Mouse (Mus musculus) lung, postnatal 14 days (tissue): ENCODE results near the gene Nos1.

Experiments
- DNase-seq: peaks from one replicate; pipeline ENCODE4 v3.0.0; 2021

Nos1 gene

DNA sequence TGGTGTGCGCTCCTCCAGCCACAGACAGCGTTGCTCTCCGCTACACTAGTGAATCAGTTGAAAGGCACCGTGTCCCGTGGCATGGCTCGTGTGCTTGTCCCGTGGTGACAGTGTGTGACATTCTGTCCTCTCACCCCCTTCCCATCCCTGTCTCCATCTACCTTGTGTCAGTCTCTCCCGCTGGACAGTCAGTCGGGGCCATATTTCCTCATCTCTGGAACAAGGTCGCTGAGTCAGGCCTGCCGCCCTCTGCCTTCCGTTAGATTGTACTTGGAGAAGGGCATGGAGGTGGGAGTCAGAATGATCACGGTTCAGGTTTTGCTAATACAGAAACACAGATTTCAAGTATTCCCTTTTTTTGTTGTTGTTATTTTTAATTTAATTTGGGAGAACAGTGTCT is 227.5 kb downstream of the Nos1 start:
- DNase-seq, result no peak
